Mouse (Mus musculus) hindbrain, embryonic 13.5 days (tissue): ENCODE measurements around the gene Arhgef3. TPM values are rescaled to one million over a fixed set of nuclear protein-coding genes. Genes with fewer than 3 reads are reported as not detected.
A peak's percentile ranks its signal among the peaks of the same experiment; 100 is the strongest.

Source experiments
- ATAC-seq: fragments of 200-750 bp; cut with Nextera tagmentation; 2 replicates; pipeline ENCODE4 v1.8.0; 2017; ENCODE audit warnings: moderate TSS enrichment; ENCODE audit not compliant: low FRiP score
- H3K27ac ChIP-seq: fragments of 300-500 bp; sonication (generic); 2 replicates; pipeline ENCODE4 v1.5.1; 2015; ENCODE audit warnings: inconsistent platforms, mild to moderate bottlenecking, moderate library complexity
- H3K27me3 ChIP-seq: fragments of 300-500 bp; sonication (generic); 2 replicates; pipeline ENCODE4 v1.6.1; 2015; ENCODE audit warnings: mild to moderate bottlenecking, inconsistent platforms
- H3K36me3 ChIP-seq: fragments of 300-500 bp; sonication (generic); 2 replicates; pipeline ENCODE4 v1.6.1; 2015; ENCODE audit warnings: mild to moderate bottlenecking, inconsistent platforms
- H3K4me1 ChIP-seq: fragments of 300-500 bp; sonication (generic); replicated peaks from 2 replicates; pipeline ENCODE4 v1.6.1; 2015; ENCODE audit warnings: inconsistent platforms
- H3K4me2 ChIP-seq: fragments of 300-500 bp; sonication (generic); 2 replicates; pipeline ENCODE4 v1.6.1; 2015; ENCODE audit warnings: inconsistent platforms, mild to moderate bottlenecking, moderate library complexity
- H3K4me3 ChIP-seq: fragments of 300-500 bp; sonication (generic); 2 replicates; pipeline ENCODE4 v1.5.1; 2015; ENCODE audit warnings: mild to moderate bottlenecking, inconsistent platforms
- H3K9ac ChIP-seq: fragments of 300-500 bp; sonication (generic); 2 replicates; pipeline ENCODE4 v1.6.1; 2015; ENCODE audit warnings: mild to moderate bottlenecking, inconsistent platforms
- H3K9me3 ChIP-seq: fragments of 300-500 bp; sonication (generic); 2 replicates; pipeline ENCODE4 v1.6.1; 2016; ENCODE audit warnings: inconsistent platforms
- WGBS: fragments of 180-500 bp; shearing (Covaris S2); methylation state at CpG from one replicate; pipeline ENCODE4 v1.1.7; 2015; 5-methylcytosine and 5-hydroxymethylcytosine counted together
- polyA plus RNA-seq: library from polyadenylated mRNA; unstranded; fragments of >200 nt; fragmentation: Nextera tagmentation; extraction: Ambion mirVana; gene quantifications from 2 replicates; pipeline ENCODE4 v1.2.1, GENCODE M21; 2015

Gene Arhgef3
- polyA plus RNA-seq, 1 experiment from 2014 or later, result 6.2 TPM

DNA sequence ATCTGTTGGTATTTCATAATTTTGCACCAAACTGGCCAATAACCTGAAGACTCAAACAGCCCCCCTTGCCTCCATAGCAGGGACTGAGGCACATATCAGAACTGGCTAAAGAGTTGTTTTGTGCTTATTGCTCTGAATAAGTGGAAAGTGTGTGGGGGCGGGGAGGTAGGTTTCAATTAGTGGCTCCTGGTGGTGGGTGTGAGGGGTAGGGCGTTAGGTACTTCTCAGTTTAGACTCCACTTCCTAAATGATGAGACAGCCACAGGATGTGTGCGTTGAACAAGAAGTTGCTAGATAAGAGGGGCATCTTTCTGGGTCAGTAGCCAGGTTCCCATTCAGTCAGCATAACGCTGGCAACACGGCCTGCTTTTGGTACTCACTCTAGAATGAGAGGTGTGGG is 153.4 kb downstream of the Arhgef3 start:
- no peak overlapping the region for H3K27ac ChIP-seq
- no peak for ATAC-seq
- no peak overlapping the region for H3K4me3 ChIP-seq
- no peaks in the 10 kb centered on the region for H3K9me3 ChIP-seq
- no peak overlapping the region for H3K9ac ChIP-seq
- H3K4me2 ChIP-seq, result no peak overlapping the region
- H3K27me3 ChIP-seq, result no peaks in the 10 kb centered on the region
- no peaks in the 10 kb centered on the region for H3K36me3 ChIP-seq
- peaks cover 24% of the 10 kb centered on the region for H3K4me1 ChIP-seq
- WGBS, result 51% methylated on average over 5 of the region's 5 CpGs

DNA sequence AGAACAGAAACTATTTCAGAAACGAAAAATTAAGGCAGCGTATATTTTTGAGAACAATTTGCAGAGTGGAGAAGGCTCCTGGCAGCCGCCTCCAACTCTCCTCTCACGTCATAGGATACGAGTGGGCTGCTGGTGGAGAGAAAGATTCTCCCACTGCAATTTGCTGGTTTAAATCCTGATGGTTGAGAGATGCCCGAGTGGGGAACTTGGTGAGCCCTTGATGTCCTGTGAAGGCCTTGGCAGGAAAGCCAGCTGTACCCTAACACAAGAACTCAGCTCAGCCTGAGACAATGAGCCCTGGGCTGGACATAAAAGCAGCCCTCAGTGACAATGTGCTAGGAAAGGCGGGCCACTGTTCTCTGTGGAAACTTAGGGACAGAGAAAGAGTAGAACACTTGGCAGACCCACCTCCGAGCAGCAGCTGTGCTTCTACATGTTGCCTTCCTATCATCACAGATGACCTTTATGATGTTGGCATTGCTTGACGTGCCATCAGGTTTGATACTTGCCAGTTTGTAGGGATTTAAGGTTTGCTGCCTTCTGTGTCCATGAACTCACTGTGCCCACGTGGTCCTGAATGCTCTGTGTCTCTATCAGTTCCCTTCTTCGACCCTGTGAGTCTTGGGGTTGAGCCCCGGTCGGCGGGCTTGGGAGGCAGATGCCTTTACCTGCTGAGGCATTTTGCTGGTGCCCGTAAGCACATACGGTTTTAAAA is 154.4 kb downstream of the Arhgef3 start:
- Histone ChIP-seq H3K27ac (no peak overlapping the region), H3K4me3 (no peak overlapping the region), H3K9ac (no peak overlapping the region), H3K36me3 (no peaks in the 10 kb centered on the region), H3K27me3 (no peaks in the 10 kb centered on the region), H3K4me2 (no peak overlapping the region), H3K4me1 (peaks cover 24% of the 10 kb centered on the region), H3K9me3 (no peaks in the 10 kb centered on the region)
- ATAC-seq, result no peak
- WGBS, result 85% methylated on average over 16 of the region's 16 CpGs

- H3K9ac ChIP-seq, result no peak overlapping the region
- no peaks in the 10 kb centered on the region for H3K36me3 ChIP-seq
- no peaks in the 10 kb centered on the region for H3K27me3 ChIP-seq
- 79% methylated on average over 4 of the region's 4 CpGs for WGBS
- no peaks in the 10 kb centered on the region for H3K9me3 ChIP-seq
- H3K4me2 ChIP-seq, result no peak overlapping the region
- peaks cover 24% of the 10 kb centered on the region for H3K4me1 ChIP-seq
- no peak for ATAC-seq
- H3K4me3 ChIP-seq, result no peak overlapping the region
- no peak overlapping the region for H3K27ac ChIP-seq
Measured at GRCm38 (mm10) chr14:27269836-27270235, 155.1 kb downstream of the Arhgef3 start.

GRCm38 (mm10) chr14:27270466-27270865 is 155.8 kb downstream of the Arhgef3 start:
- no peak overlapping the region for H3K9ac ChIP-seq
- H3K9me3 ChIP-seq, result no peaks in the 10 kb centered on the region
- H3K27ac ChIP-seq, result no peak overlapping the region
- peaks cover 24% of the 10 kb centered on the region for H3K4me1 ChIP-seq
- no peaks in the 10 kb centered on the region for H3K27me3 ChIP-seq
- H3K4me3 ChIP-seq, result no peak overlapping the region
- H3K36me3 ChIP-seq, result no peaks in the 10 kb centered on the region
- WGBS, result over 99% methylated on average over 4 of the region's 4 CpGs
- no peak for ATAC-seq
- H3K4me2 ChIP-seq, result no peak overlapping the region

GRCm38 (mm10) chr14:27271371-27272071 is 156.8 kb downstream of the Arhgef3 start:
- H3K4me2 ChIP-seq, result no peak overlapping the region
- no peak for ATAC-seq
- no peaks in the 10 kb centered on the region for H3K36me3 ChIP-seq
- WGBS, result 68% methylated on average over 10 of the region's 10 CpGs
- H3K4me3 ChIP-seq, result no peak overlapping the region
- no peak overlapping the region for H3K9ac ChIP-seq
- no peaks in the 10 kb centered on the region for H3K27me3 ChIP-seq
- H3K9me3 ChIP-seq, result no peaks in the 10 kb centered on the region
- H3K4me1 ChIP-seq, result peaks cover 24% of the 10 kb centered on the region
- peak overlapping the region; percentile 31 for H3K27ac ChIP-seq

GRCm38 (mm10) chr14:27272072-27272834 is 157.6 kb downstream of the Arhgef3 start:
- H3K36me3 ChIP-seq, result no peaks in the 10 kb centered on the region
- WGBS, result 30% methylated on average over 11 of the region's 11 CpGs
- no peak overlapping the region for H3K4me3 ChIP-seq
- H3K4me2 ChIP-seq, result no peak overlapping the region
- H3K27me3 ChIP-seq, result no peaks in the 10 kb centered on the region
- H3K9ac ChIP-seq, result 0 out of 2 replicates have a peak overlapping the region, but pooled peaks have one; percentile 29
- ATAC-seq, result no peak
- H3K4me1 ChIP-seq, result peaks cover 20% of the 10 kb centered on the region
- peak overlapping the region; percentile 31 for H3K27ac ChIP-seq
- H3K9me3 ChIP-seq, result no peaks in the 10 kb centered on the region

GRCm38 (mm10) chr14:27272835-27273138 is 158.1 kb downstream of the Arhgef3 start:
- Histone ChIP-seq H3K4me3 (no peak overlapping the region), H3K36me3 (no peaks in the 10 kb centered on the region), H3K9ac (no peak overlapping the region), H3K4me1 (peaks cover 20% of the 10 kb centered on the region), H3K27me3 (no peaks in the 10 kb centered on the region), H3K9me3 (no peaks in the 10 kb centered on the region), H3K4me2 (no peak overlapping the region), H3K27ac (peak overlapping the region; percentile 31)
- WGBS, result 51% methylated on average over 2 of the region's 2 CpGs
- no peak for ATAC-seq

- Histone ChIP-seq H3K36me3 (no peaks in the 10 kb centered on the region), H3K4me3 (no peak overlapping the region), H3K27me3 (no peaks in the 10 kb centered on the region), H3K27ac (no peak overlapping the region), H3K4me2 (no peak overlapping the region), H3K9me3 (no peaks in the 10 kb centered on the region), H3K9ac (no peak overlapping the region), H3K4me1 (peaks cover 20% of the 10 kb centered on the region)
- no peak for ATAC-seq
Measured at GRCm38 (mm10) chr14:27273169-27273568, 158.5 kb downstream of the Arhgef3 start.

GRCm38 (mm10) chr14:27277259-27277658 is 162.6 kb downstream of the Arhgef3 start:
- H3K4me2 ChIP-seq, result no peak overlapping the region
- no peaks in the 10 kb centered on the region for H3K9me3 ChIP-seq
- 88% methylated on average over 3 of the region's 3 CpGs for WGBS
- H3K27ac ChIP-seq, result no peak overlapping the region
- H3K4me3 ChIP-seq, result no peak overlapping the region
- no peak overlapping the region for H3K9ac ChIP-seq
- H3K36me3 ChIP-seq, result no peaks in the 10 kb centered on the region
- no peaks in the 10 kb centered on the region for H3K27me3 ChIP-seq
- no peak for ATAC-seq
- peaks cover 13% of the 10 kb centered on the region for H3K4me1 ChIP-seq

GRCm38 (mm10) chr14:27280201-27280890 is 165.6 kb downstream of the Arhgef3 start:
- no peak for ATAC-seq
- no peaks in the 10 kb centered on the region for H3K36me3 ChIP-seq
- 83% methylated on average over 8 of the region's 8 CpGs for WGBS
- no peak overlapping the region for H3K9ac ChIP-seq
- no peaks in the 10 kb centered on the region for H3K9me3 ChIP-seq
- no peak overlapping the region for H3K4me2 ChIP-seq
- H3K27ac ChIP-seq, result no peak overlapping the region
- peaks cover 14% of the 10 kb centered on the region for H3K4me1 ChIP-seq
- H3K4me3 ChIP-seq, result no peak overlapping the region
- H3K27me3 ChIP-seq, result no peaks in the 10 kb centered on the region

DNA sequence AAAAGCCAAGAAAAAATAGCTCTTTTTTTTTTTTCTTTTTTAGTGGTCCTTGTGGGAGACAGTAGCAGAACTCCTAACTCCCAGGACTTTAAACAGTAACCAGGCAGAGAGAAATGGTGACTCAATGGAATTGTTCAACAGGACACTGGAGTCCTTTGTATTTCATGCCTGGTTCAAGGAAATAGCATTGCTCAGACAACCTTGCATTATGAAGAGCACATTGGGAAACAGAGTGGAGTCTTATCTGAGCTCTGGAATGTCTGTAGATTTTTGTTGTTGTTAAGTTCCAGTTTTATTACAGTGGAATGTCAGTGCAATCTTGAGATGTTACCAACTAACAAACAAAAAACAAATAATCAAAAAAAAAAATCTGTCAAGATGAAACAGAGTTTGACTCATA is 169.3 kb downstream of the Arhgef3 start:
- no peak overlapping the region for H3K4me2 ChIP-seq
- no peak overlapping the region for H3K4me3 ChIP-seq
- H3K9ac ChIP-seq, result no peak overlapping the region
- H3K36me3 ChIP-seq, result no peaks in the 10 kb centered on the region
- ATAC-seq, result no peak
- no peaks in the 10 kb centered on the region for H3K9me3 ChIP-seq
- H3K27ac ChIP-seq, result no peak overlapping the region
- no peaks in the 10 kb centered on the region for H3K27me3 ChIP-seq
- peaks cover 14% of the 10 kb centered on the region for H3K4me1 ChIP-seq

- Histone ChIP-seq H3K9ac (no peak overlapping the region), H3K27me3 (no peaks in the 10 kb centered on the region), H3K4me3 (no peak overlapping the region), H3K4me2 (no peak overlapping the region), H3K36me3 (no peaks in the 10 kb centered on the region), H3K9me3 (no peaks in the 10 kb centered on the region), H3K4me1 (peaks cover 14% of the 10 kb centered on the region), H3K27ac (no peak overlapping the region)
- 60% methylated on average over 4 of the region's 4 CpGs for WGBS
- ATAC-seq, result no peak
Measured at GRCm38 (mm10) chr14:27286202-27286601, 171.5 kb downstream of the Arhgef3 start.
